Mouse (Mus musculus) lung, postnatal 0 days (tissue): Measurements from ENCODE around the gene Phactr1.

Experiments used
- CTCF ChIP-seq: IDR thresholded peaks from 2 replicates; pipeline ENCODE4 v1.5.1; 2016; ENCODE audit warnings: antibody characterized with exemption, mild to moderate bottlenecking
- EP300 ChIP-seq: IDR thresholded peaks from 2 replicates; pipeline ENCODE4 v1.6.1; 2016; ENCODE audit warnings: antibody characterized with exemption, mild to moderate bottlenecking, control low read depth

DNA sequence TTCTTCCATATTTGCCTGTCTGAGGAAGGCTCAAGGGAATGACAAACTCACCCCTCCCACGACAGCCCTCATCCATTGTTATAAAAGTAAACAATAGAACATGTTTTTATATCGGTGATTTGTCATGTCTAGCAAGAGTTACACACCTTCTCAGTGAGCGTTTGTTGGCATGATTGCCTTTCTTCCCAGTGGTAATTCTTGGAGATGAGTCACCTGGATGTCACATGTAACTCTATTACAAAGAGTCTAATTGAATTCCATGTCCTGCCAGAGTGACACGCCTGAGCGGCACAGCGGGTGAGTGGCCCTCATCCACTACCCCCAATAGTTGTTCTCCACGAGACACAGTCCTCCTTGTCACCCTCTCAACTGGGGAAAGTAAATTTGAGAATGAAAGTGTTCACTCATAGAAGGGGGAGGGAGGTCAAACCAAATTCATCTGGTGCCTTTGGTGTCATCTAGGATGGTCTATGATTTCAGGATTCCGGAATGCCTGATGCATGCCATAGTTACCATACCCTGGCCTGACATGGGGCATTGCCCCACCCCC, 388.4 kb downstream of the Phactr1 start:
- TF ChIP-seq CTCF, result no peak
- TF ChIP-seq EP300, result no peak
